Mouse (Mus musculus) bone marrow macrophage, adult 2 months (primary cell): Measurements from ENCODE around the gene Nsun3. TPM values are rescaled to one million over a fixed set of nuclear protein-coding genes. Genes with fewer than 3 reads are reported as not detected.
"Not testable (repeated sequence)": the region's sequence is repeated elsewhere in the genome, so short reads cannot be mapped to it uniquely, and the experiment has no call there.

Source experiments
- H3K27ac ChIP-seq: 2 replicates; pipeline ENCODE4 v1.5.1; 2012; ENCODE audit warnings: low read depth, low read length; ENCODE audit not compliant: insufficient read depth
- H3K4me1 ChIP-seq: 2 replicates; pipeline ENCODE4 v1.6.1; 2012; ENCODE audit warnings: low read length; ENCODE audit not compliant: control insufficient read depth, insufficient read depth
- H3K4me3 ChIP-seq: 2 replicates; pipeline ENCODE4 v1.5.1; 2012; ENCODE audit warnings: mild to moderate bottlenecking, low read length, moderate library complexity; ENCODE audit not compliant: insufficient read depth
- CTCF ChIP-seq: IDR thresholded peaks from 2 replicates; pipeline ENCODE4 v1.5.1; 2012; ENCODE audit warnings: low read depth, mild to moderate bottlenecking, low read length, moderate library complexity
- POLR2A ChIP-seq: IDR thresholded peaks from 2 replicates; pipeline ENCODE4 v1.6.1; 2012; ENCODE audit warnings: mild to moderate bottlenecking, low read depth, low read length, borderline replicate concordance
- polyA plus RNA-seq: library from polyadenylated mRNA; stranded (reverse); fragments of >200 nt; gene quantifications from 2 replicates; pipeline ENCODE4 v1.2.4, GENCODE M21; 2012; ENCODE audit not compliant: missing spikeins, insufficient read depth, insufficient read length

Nsun3 gene
- polyA plus RNA-seq, 1 experiment = 15.1 TPM

GRCm38 (mm10) chr16:62758340-62758739 is 28.3 kb downstream of the Nsun3 start:
- TF ChIP-seq CTCF (no peak), POLR2A (no peak)
- no peak overlapping the region for H3K4me3 ChIP-seq
- H3K4me1 ChIP-seq = no peaks in the 10 kb centered on the region
- H3K27ac ChIP-seq = no peak overlapping the region

GRCm38 (mm10) chr16:62755307-62755706 is 31.3 kb downstream of the Nsun3 start:
- Histone ChIP-seq H3K4me3 (no peak overlapping the region), H3K27ac (no peak overlapping the region), H3K4me1 (no peaks in the 10 kb centered on the region)
- TF ChIP-seq CTCF = no peak
- TF ChIP-seq POLR2A = no peak

GRCm38 (mm10) chr16:62753597-62753996 is 33.0 kb downstream of the Nsun3 start:
- no peak overlapping the region for H3K27ac ChIP-seq
- H3K4me1 ChIP-seq = no peaks in the 10 kb centered on the region
- no peak overlapping the region for H3K4me3 ChIP-seq
- TF ChIP-seq CTCF = no peak
- no peak for TF ChIP-seq POLR2A

GRCm38 (mm10) chr16:62753079-62753478 is 33.5 kb downstream of the Nsun3 start:
- TF ChIP-seq CTCF = no peak
- Histone ChIP-seq H3K27ac (no peak overlapping the region), H3K4me1 (no peaks in the 10 kb centered on the region), H3K4me3 (no peak overlapping the region)

GRCm38 (mm10) chr16:62745875-62746274 is 40.7 kb downstream of the Nsun3 start:
- H3K4me3 ChIP-seq = no peak overlapping the region
- H3K4me1 ChIP-seq = no peaks in the 10 kb centered on the region
- H3K27ac ChIP-seq = no peak overlapping the region
- TF ChIP-seq POLR2A = no peak
- no peak for TF ChIP-seq CTCF

GRCm38 (mm10) chr16:62734359-62734758 is 52.3 kb downstream of the Nsun3 start:
- Histone ChIP-seq H3K4me1 (0 out of 2 replicates have a peak, but pooled peaks cover 2% of the 10 kb centered on the region), H3K27ac (no peak overlapping the region), H3K4me3 (no peak overlapping the region)
- TF ChIP-seq CTCF = no peak
- no peak for TF ChIP-seq POLR2A

GRCm38 (mm10) chr16:62730291-62730690 is 56.3 kb downstream of the Nsun3 start:
- TF ChIP-seq POLR2A (no peak), CTCF (no peak)
- Histone ChIP-seq H3K4me1 (0 out of 2 replicates have a peak, but pooled peaks cover 2% of the 10 kb centered on the region), H3K27ac (no peak overlapping the region), H3K4me3 (no peak overlapping the region)

GRCm38 (mm10) chr16:62729846-62730245 is 56.8 kb downstream of the Nsun3 start:
- H3K27ac ChIP-seq = no peak overlapping the region
- H3K4me1 ChIP-seq = 0 out of 2 replicates have a peak, but pooled peaks cover 2% of the 10 kb centered on the region
- H3K4me3 ChIP-seq = no peak overlapping the region
- TF ChIP-seq POLR2A (no peak), CTCF (no peak)

- H3K4me1 ChIP-seq, H3K4me3 ChIP-seq, H3K27ac ChIP-seq: not testable (repeated sequence)
Observed at GRCm38 (mm10) chr16:62718255-62718654, 68.4 kb downstream of the Nsun3 start.

- H3K27ac ChIP-seq = no peak overlapping the region
- TF ChIP-seq POLR2A (no peak), CTCF (no peak)
- no peaks in the 10 kb centered on the region for H3K4me1 ChIP-seq
- no peak overlapping the region for H3K4me3 ChIP-seq
Observed at GRCm38 (mm10) chr16:62690436-62690835, 96.2 kb downstream of the Nsun3 start.

GRCm38 (mm10) chr16:62686073-62686472 is 100.5 kb downstream of the Nsun3 start:
- H3K27ac ChIP-seq = no peak overlapping the region
- no peak overlapping the region for H3K4me3 ChIP-seq
- TF ChIP-seq CTCF (no peak), POLR2A (no peak)
- no peaks in the 10 kb centered on the region for H3K4me1 ChIP-seq
